Mouse (Mus musculus) stomach, postnatal 0 days (tissue): ENCODE measurements at regions not wholly inside any gene's neighbourhood (a gene's known extent, or its start where the extent isn't known, plus 50 kb on each side); places are given as distances from the start of the nearest gene placed in this dataset.

Experiments used
- ATAC-seq: fragments of 200-750 bp; cut with Nextera tagmentation; 2 replicates; pipeline ENCODE4 v1.8.0; 2017; ENCODE audit not compliant: low FRiP score, low TSS enrichment
- DNase-seq: peaks from one replicate; pipeline ENCODE4 v3.0.0-alpha.2; 2016; ENCODE audit warnings: low spot score
- H3K27ac ChIP-seq: fragments of 300-500 bp; sonication (generic); replicated peaks from 2 replicates; pipeline ENCODE4 v1.5.1; 2014; ENCODE audit warnings: mild to moderate bottlenecking, control low read depth
- H3K27me3 ChIP-seq: fragments of 300-500 bp; sonication (generic); 2 replicates; pipeline ENCODE4 v1.6.1; 2014; ENCODE audit warnings: low read length; ENCODE audit not compliant: control insufficient read depth, insufficient read depth
- H3K36me3 ChIP-seq: fragments of 300-500 bp; sonication (generic); 2 replicates; pipeline ENCODE4 v1.6.1; 2014; ENCODE audit warnings: low read length, mixed read lengths; ENCODE audit not compliant: control insufficient read depth, insufficient read depth
- H3K4me1 ChIP-seq: fragments of 300-500 bp; sonication (generic); replicated peaks from 2 replicates; pipeline ENCODE4 v1.6.1; 2014; ENCODE audit warnings: antibody characterized with exemption; ENCODE audit not compliant: control insufficient read depth, insufficient read depth
- H3K4me2 ChIP-seq: fragments of 300-500 bp; sonication (generic); replicated peaks from 2 replicates; pipeline ENCODE4 v1.6.1; 2014; ENCODE audit warnings: low read depth, mild to moderate bottlenecking, control low read depth, moderate library complexity
- H3K4me3 ChIP-seq: fragments of 300-500 bp; sonication (generic); 2 replicates; pipeline ENCODE4 v1.5.1; 2014; ENCODE audit warnings: low read depth, low read length, control low read depth
- H3K9ac ChIP-seq: fragments of 300-500 bp; sonication (generic); 2 replicates; pipeline ENCODE4 v1.6.1; 2014; ENCODE audit warnings: mild to moderate bottlenecking, low read length, control low read depth, mixed read lengths
- H3K9me3 ChIP-seq: fragments of 300-500 bp; sonication (generic); 2 replicates; pipeline ENCODE4 v1.6.1; 2016; ENCODE audit warnings: low read length; ENCODE audit not compliant: control insufficient read depth
- CTCF ChIP-seq: IDR thresholded peaks from 2 replicates; pipeline ENCODE4 v1.5.1; 2016; ENCODE audit warnings: antibody characterized with exemption, low read depth, mild to moderate bottlenecking, moderate library complexity
- EP300 ChIP-seq: optimal IDR thresholded peaks from 2 replicates; pipeline ENCODE3; 2016; ENCODE audit warnings: antibody characterized with exemption
- WGBS: fragments of 180-500 bp; shearing (Covaris S2); extraction: QIAGEN DNeasy Blood & Tissue Kit; methylation state at CpG from one replicate; pipeline ENCODE4 v1.1.7; 2014; 5-methylcytosine and 5-hydroxymethylcytosine counted together

- no peaks in the 10 kb centered on the region for H3K27me3 ChIP-seq
- DNase-seq (no peak), ATAC-seq (no peak)
- no peak overlapping the region for H3K4me2 ChIP-seq
- no peak overlapping the region for H3K27ac ChIP-seq
- no peaks in the 10 kb centered on the region for H3K9me3 ChIP-seq
- WGBS, result 64% methylated on average over 4 of the region's 4 CpGs
- no peak overlapping the region for H3K4me3 ChIP-seq
- no peak for TF ChIP-seq CTCF
- no peak for TF ChIP-seq EP300
- H3K36me3 ChIP-seq, result no peaks in the 10 kb centered on the region
- H3K9ac ChIP-seq, result no peak overlapping the region
- H3K4me1 ChIP-seq, result no peaks in the 10 kb centered on the region
These were observed 55.0 kb upstream of the Vcam1 start for GRCm38 (mm10) chr3:116184443-116184842.

- H3K27me3 ChIP-seq, result no peaks in the 10 kb centered on the region
- ATAC-seq, result no peak
- DNase-seq, result no peak
- H3K4me2 ChIP-seq, result no peak overlapping the region
- no peaks in the 10 kb centered on the region for H3K4me1 ChIP-seq
- WGBS, result 74% methylated on average over 5 of the region's 5 CpGs
- no peak overlapping the region for H3K27ac ChIP-seq
- no peak overlapping the region for H3K9ac ChIP-seq
- H3K9me3 ChIP-seq, result no peaks in the 10 kb centered on the region
- H3K36me3 ChIP-seq, result no peaks in the 10 kb centered on the region
- no peak overlapping the region for H3K4me3 ChIP-seq
- TF ChIP-seq CTCF, result no peak
- TF ChIP-seq EP300, result no peak
These were observed 50.9 kb upstream of the Vcam1 start for GRCm38 (mm10) chr3:116180341-116180885.
